Mouse (Mus musculus) c-Kit-positive CD71-positive TER-119-positive erythroid progenitor cells, embryonic 14.5 days (primary cell): ENCODE measurements around the gene Ogg1.

Experiments used
- DNase-seq: peaks from one replicate; pipeline ENCODE4 v3.0.0-alpha.2; 2013; ENCODE audit warnings: low spot score

Ogg1 gene

DNA sequence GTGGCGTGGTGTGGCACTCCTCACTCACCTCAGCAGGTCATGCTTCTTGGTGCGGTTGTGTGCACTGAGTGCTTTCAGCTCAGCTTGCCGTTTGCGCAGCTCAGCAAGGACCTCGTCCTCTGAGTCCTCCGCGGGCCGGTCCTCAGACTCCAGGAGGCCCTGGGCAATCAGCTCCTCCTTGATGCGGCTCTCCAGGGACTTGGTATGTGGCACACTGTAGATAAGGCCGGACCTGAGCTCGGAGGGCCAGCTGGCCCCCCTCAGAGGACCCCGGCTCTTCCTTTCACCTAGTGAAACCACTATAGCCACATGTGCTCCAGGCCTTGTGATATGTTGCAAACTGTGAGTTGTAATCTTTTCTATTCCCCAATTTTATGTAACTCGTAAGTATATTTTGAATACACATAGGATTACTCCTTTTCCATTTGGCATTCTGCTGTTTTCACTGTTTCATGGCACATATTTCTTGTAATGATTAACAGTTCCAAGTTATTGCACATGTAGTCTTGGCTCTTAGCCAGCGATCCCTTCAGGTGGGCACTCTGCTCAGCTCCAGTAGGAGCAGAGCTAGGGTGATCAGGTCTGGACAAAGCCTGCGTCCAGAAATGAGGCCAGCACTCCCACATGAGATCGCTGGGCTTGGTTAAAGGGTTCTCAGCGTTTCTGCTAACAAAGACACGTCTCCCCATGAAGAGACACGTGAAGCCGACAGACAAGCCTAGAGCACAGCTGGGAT is 43.6 kb downstream of the Ogg1 start:
- DNase-seq, result no peak

GRCm38 (mm10) chr6:113373491-113373890 is 46.7 kb downstream of the Ogg1 start:
- peak; percentile 25 for DNase-seq

- DNase-seq, result no peak
Measured at GRCm38 (mm10) chr6:113377172-113377495, 50.4 kb downstream of the Ogg1 start.

- DNase-seq, result peak; percentile 93
Measured at GRCm38 (mm10) chr6:113377496-113378385, 51.0 kb downstream of the Ogg1 start, which contains the start of the genes Tada3 and Arpc4. Gene Tada3, minus strand, starts transcription at chr6:113377883. Gene Arpc4, plus strand, starts transcription at chr6:113378115.

GRCm38 (mm10) chr6:113379246-113379645 is 52.5 kb downstream of the Ogg1 start:
- DNase-seq, result no peak

- no peak for DNase-seq
Measured at GRCm38 (mm10) chr6:113380480-113380879, 53.7 kb downstream of the Ogg1 start.

DNA sequence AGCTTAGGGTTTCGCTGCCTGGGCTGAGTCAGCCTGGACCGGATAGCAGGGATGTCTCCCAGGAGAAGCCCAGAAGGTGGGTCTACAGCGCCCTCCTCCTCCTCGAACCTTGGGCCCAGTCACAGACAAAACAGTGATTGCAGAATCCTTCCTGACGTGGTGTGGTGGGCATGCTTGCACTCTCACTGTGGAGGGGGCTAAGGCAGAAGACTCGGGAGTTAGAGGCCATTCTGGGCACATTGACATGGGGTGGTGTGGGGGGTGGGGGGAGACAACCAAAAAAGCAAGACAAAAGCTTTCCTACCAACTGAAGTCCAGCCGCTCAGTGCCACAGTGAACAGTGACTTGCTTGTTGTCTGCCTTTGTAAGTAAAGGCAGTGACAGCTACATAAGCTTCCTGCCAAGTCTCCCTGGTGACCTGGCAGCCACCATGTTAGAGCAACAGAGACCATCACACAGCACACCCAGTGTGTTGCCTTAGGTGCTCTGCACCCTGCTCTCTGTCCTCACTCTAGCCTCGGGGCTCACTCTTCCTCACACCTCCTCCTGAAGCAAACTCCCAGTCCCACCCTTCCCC is 57.7 kb downstream of the Ogg1 start:
- no peak for DNase-seq
